Mouse (Mus musculus) adrenal gland, adult 2 months (tissue): ENCODE results near the gene Xrcc3. TPM values are rescaled to one million over a fixed set of nuclear protein-coding genes. Genes with fewer than 3 reads are reported as not detected.

Experiments used
- DNase-seq: peaks from one replicate; pipeline ENCODE4 v3.0.0; 2021
- polyA plus RNA-seq: library from polyadenylated mRNA; depleted of rRNA; stranded (reverse); fragments of >200 nt; gene quantifications from 2 replicates; pipeline ENCODE4 v1.2.3, GENCODE M21; 2012
- total RNA-seq, 2 experiments: library from RNA; stranded (reverse); gene quantifications; 2 replicates each; pipeline ENCODE4 v1.2.3; 2021

The Xrcc3 gene
- total and polyA plus RNA-seq, 3 experiments, result 8.8 to 22.5 (median 17.8) TPM

DNA sequence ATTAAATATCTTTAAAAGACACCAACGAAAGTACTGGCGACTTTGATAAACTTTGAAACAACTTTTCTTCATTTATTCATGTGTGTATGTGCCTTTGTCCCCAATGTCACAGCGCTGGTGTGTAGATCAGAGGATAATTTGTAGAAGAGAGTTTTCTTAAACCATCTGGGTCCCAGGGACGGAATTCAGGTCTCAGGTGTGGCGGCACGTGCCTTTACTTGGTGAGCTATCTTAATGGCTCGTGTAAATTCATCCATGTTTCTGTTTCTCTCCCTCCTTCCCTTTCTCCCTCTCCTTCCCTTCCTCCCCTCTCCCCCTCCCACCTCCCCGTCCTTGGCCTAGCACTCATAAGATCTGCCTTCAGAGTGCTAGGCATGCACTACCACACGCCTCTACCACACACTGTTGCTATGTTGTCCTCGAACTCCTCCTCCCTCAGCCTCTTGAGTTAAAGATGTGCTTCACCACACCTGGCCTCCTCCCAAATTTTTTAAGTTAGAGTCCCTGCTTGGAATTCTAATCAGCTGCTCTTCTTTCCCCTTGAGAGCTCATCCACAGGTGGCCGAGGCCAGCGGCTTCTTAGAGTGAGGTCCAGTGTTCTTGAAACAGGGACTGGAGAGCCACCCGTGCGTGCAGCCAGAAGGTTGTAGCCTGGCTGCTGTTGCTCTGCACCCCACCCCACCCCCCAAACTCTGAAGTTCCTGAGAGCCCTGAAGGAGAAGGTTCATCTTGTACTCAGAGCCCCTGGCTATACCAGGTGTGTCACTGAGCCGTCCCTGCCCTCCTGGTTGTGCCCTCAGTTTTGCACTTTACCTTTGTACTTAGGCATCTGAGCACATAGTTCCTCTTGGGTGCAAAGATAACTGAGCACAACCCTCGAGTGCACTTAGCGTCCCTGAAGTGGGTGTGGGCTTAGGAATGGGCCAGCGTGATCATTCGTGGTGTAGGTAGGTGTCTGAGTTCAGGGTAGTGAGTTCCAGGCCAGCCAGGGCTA, 1.4 kb upstream of the Xrcc3 start:
- peak; percentile 52 for DNase-seq

DNA sequence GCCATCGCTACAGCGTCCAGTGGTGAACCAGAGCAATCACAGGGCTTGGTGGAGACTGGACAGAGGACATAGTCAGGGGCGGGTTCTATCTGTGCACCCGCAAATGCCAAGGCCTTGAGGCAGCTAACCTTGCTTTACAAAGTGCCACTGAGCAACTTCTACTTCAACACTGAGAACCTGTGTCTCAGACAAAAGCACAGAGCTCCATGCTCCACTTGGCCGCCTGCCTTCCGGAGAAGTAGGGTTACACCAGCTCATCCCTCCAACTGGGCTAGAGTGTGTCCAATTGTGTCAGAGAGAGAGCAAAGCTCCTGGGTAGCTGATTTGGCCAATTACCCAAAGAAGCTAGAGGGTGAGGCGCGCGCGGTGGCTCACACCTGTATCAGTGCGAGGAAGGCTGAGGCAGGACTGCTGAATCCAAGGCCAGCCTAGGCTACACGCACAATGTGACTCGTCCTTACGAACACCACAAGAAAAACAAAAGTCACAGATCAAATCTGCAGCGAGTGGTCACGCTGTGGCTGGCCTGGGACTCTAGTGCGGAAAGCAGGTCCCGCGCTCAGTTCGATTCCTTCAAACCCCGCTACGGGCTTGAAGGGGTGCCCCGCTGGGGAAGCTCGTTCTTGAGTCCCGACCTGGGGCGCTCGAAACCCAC, 435 bp downstream of the Xrcc3 start:
- DNase-seq, result peak; percentile 79

DNA sequence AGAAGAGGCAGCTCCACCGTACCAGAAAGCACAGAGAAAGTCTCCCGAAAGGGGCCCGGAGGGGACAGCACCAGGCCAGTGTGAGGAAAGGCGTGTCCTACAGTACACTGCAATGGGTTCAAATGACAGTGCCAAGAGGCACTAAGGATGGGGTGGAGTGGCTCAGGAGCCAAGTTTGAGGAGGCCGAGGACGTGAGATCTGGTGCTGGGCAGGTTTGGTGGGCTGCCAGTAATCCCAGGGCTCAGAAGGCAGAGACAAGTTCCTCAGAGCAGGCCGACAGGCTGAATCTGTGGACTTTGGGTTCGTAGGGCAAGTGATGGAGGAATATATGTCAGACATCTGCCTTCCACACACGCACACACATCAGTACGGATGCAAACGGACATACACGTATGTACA, 1.1 kb downstream of the Xrcc3 start:
- DNase-seq, result peak; percentile 48

DNA sequence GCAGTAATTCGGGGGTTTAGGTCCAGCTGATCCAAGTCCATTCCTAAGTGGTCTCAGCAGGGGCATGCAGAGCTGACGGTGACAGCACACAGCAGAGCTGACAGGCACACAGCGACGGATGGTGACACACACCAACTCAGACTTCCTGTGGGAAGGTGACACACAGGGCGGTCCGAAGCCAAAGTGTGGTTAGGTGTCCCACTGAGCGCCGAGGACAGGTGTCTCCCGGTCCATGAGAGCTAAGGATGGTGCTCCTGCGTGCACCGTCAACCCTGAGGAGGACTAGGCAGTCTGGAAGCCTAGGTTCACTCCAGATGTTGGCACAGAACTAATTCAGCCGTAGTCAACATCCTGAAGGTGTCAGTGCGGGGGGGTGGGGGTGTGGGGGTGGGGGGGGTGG, 1.6 kb downstream of the Xrcc3 start:
- no peak for DNase-seq

DNA sequence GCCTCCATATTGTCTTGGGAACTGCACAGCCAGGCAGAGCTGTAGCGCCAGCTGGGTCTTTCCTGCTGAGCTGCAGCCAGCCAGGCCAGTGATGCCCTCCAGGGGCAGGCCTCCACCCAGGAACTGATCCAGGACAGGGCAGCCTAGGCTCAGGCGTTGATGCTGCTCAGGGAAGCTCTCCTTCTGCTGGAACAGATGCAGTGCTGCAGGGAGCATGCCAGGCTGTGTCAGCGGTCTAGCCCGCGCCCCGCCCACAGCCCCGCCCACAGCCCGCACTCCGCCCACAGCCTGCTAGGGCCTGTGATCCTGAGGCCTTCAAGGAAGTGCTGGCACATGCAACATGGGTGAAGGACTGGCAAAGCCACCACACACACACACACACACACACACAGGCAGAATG, 3.9 kb downstream of the Xrcc3 start:
- DNase-seq, result peak; percentile 89

DNA sequence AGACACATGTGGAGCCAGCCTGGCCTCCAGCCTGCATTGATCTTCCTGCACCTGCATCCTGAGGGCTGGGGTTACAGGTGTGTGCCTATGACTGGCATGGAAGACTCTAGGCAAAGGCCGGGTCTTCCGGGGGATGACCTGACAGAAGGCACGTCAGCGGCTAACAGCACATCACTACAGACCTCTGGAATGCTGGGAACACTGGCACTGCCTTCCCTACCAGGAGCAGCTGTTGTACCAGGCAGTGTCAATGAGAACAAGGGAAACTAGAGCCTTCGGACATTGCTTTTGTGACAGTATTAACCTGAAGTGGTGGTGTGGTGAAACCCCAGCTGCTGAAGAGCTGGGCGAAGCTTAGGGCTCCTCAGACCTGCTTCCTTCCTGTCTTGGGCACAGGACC, 4.9 kb downstream of the Xrcc3 start:
- DNase-seq, result no peak

DNA sequence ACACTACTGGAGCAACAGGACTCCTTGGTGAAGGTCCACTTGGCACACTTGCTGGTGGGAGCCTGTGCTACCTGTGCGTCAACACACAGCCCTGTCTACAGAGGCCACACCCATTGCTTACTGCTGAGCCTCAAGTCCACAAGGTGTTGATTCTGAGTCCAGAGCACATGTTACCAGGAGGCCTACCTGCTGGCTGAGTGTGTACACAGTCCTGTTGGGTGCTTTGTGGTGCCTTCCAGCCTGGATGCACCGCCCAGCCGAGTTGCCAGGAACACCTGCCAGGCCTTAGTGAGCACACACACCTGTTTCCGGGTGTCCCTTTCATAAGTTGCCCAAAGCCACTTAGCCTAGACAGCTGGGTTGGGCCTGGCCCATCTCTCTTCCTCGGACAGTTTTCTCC, 10.1 kb downstream of the Xrcc3 start:
- no peak for DNase-seq

DNA sequence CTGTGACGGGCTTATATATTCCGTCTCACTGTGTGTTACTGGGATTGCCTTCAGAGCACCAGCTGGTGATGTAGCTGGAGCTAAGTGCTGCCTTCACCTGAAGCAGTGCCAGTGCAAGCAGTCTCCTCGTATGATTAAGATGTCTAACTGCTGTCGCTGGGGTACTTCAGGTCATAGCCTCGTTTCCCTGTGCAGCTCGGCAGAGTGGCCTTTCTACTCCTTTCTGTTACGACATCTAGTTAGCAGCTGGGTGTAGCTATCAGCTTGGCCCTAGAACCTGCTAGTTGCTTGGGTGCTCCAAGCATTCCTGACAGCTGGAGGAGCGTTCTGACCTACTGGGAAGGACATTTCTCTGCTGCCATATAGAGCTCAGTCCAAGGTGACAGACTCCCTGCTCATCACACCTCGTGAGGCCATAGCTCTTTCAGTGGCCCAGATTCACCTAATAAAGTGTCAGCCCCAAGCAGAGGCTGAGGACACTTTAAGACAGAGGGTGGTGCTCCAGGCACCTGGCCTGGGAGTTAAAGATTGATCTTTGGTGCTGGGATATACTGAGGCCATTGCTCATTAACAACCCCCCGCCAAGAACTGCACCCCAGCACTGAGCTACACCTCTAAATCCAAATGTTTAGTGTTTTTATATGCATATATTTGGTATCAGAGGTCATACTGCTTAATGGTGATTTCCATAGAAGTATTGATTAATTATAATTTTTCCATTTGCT, 13.1 kb downstream of the Xrcc3 start:
- no peak for DNase-seq

DNA sequence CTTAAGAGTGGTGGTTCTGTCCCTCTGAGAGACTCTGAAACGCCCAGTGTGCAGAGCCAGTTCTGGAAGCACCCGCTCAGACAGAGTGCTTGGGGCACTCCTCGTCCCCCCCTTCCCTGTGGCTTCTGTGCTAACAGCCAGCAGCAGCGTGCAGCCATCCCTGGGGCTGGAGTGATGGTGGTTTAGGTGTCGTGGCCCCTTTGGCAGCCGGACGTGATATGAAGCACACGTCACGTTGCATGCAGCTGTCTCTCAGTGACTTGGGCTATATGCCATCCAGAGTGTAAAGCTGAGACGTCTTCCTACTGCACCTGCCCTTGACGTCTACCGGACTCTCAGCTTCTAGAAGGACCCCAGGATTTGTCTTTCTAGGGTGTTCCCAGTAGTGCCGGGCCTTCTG, 15.2 kb downstream of the Xrcc3 start:
- no peak for DNase-seq

DNA sequence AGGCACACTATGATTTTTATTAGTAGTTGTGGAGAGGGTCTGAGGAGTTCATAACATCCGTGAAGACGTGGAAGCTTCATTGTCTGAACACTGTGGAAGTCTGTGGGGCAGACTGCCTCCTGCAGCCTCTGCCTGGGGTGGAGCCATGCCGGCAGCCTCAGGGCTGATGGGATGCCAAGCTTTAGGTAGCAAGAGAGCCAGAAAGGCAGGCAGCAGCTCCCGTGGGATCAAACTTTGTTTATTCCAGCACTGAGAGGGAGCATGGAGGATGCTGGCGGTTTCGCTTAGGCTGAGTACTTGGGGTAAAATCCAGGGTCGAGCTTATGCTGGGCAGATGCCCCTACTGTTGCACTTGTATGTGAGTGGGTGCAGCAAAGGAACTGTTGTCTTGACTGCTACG, 16.4 kb downstream of the Xrcc3 start:
- no peak for DNase-seq

DNA sequence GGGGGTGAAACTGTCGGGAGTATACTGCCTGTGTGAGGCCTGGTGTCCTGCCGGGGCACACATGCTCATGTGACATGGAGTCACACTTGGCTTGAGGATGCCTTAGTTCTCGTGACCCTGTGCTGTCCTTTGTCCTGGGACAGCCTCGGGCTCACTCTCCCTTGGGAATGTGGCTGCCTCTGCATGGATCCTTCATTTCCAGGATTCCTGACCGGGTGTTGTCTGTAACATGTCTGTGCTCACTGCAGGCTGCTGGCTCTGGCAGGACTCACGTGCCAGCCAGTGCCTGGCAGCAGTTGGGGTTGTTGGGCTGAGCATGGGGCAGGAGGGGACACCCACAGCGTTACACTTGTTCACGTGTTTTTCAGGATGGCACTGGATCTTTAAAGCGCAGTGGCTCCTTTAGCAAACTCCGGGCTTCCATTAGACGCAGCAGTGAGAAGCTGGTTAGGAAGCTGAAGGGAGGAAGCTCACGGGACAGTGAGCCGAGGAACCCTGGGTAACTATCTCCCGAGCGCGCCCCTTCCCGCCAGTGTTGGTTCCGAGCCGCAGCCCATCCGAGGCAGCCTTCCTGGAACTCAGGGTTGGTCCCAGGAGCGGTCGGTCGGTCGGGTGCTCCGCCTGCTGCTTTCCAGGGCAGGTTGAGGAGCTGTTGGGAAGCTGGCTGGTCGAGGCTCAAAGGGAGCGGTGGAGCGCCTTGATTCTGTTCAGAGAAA, 18.3 kb downstream of the Xrcc3 start:
- no peak for DNase-seq

DNA sequence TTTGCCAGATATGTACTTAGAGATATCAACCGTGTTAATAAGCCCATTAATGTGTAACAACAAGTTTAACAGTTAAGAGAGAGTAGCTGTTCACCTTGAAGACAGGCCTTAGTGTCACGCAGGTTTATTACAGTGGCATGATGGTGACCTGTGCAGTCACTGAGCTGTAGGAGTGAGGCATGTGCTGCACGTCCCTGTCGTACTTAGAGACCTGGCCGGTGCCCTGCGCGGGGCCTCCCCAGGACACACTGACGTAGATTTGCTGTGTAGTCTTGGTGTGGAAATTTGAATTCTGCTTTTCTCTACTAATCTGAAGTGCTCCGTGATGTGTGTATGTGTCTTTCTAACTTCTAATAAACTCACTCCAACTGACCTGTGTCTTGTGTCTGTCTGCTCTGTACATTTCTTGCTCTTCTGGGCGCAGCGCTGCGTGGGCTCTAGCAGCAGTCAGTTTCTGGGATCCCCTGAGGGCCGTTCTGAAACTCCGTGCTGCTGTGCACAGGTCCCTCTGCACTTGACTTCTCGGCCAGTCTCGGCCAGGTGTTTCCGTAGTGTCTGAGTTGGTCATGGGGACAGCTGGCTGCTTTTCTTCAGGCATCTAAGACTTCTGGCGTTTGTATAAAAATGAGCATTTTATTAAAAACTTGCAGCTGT, 19.0 kb downstream of the Xrcc3 start:
- no peak for DNase-seq

DNA sequence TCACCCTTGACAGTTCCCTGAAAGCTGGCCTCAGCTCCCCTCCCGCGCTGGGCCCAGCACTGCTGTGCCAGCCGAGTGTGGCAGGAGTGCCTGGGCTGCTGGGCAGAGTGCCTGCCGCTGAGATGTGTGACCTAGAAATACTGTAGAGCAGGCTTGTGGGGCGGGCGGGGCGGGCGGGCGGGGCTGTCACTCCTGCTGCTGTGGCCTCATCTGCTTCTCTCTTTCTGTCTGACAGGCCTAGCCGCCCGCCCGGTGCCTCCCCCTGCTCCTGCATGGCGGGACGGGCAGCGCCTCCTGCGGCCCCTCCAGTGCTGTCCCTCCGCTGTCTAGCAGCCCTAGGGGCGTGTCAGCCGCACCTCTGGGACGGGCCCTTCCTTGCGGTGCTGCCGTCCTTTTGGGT, 19.6 kb downstream of the Xrcc3 start:
- DNase-seq, result peak; percentile 82

DNA sequence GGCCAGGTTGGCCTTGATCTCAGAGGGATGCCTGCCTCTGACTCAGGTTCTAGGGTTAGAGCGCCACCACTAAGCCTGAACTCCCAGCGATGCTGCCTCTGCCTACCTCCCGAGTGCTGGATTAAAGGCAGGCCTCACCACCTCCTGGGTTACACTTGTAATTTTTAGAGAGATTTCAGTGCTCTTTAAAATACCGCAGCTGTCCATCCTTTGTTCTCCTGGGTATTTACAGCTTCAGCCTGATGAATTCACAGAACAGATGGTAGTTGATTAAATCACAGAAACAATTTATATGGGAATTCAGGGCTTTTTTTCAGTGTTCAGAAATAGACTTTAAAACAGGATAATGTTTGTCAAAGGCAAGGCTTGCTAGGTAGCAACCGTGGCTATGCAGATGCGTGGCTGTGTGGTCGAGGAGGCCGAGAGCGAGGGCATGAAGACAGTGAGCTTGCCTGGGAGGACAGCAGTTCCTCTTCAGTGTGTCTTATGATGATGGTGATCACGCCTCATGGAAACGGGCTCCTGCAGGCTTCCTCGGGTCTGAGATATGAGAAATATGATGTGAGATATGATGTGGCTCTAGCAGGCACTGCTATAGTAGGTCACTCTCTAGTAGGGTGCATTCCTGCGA, 22.1 kb downstream of the Xrcc3 start:
- DNase-seq, result no peak

DNA sequence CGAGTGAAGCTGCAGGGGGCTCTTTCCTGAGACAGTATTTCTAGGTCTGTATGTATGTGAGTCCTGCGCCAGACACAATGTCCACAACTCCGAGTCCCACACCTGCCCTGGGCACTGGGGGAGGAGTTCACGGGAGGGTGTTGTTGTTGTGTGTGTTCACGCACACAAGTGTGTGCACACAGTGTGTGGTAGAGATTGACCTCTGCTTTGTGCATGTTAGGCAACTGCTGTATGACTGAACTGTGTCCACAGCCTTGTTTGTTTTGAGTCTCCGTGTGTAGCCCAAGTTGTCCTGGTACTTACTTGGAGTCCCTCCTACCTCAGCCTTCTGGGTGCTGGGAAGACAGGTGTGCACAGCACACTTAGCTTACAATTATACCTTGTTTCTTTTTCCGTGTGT, 23.0 kb downstream of the Xrcc3 start:
- no peak for DNase-seq

DNA sequence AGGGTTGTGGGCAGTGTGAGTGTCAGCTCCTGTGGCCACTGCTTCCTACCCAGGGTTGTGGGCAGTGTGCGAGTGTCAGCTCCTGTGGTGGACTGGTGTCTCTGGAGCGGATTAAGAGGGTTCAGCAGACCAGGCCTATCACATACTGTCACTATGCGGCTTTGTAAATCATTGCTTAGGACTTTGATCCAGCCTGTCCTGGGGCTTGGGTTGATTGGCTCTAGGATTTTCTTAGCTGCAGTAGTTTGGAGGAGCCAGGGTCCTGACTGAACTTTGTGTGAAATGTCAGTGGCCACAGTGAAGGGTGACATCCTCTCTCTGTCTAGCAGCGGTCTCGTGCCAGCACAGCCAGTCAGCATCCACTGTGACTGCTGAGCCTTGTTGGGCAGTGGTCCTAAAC, 23.6 kb downstream of the Xrcc3 start:
- DNase-seq, result no peak

DNA sequence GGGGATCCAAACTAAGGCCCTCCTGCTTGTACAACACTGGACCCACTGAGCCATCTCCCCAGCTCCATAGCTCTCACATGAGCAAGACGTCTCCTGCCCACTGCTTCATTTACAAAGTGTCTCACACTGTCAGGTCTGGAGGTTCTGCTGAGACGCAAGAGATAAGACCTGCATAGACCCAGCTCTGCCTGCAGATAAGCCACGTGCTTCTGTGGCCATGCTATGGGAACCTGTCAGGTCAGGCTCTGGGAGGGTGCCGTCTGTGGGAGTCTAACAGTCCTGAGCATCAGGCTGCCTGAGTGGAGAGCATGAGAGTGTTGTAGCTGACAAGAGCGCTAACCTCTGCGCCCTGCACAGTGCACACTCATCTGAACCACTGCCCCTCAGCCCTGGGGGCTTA, 26.7 kb downstream of the Xrcc3 start:
- no peak for DNase-seq

DNA sequence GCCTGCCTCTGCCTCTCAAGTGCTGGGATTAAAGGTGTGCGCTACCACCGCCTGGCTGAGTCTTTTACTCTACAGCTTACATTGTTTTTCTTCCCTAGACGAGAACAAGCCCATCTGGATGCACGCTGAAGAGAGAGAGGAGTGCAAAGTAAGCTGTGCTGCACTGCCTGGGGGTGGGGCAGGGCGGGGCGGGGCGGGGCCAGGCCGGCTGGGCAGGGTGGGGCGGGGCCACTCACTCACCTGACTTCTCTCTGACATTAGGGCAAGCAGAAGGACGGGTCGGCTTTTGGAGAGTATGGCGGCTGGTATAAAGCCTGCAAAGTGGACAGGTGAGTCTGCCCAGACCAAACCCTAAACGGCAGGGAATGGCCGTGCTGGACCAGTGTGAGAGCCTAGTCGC, 28.5 kb downstream of the Xrcc3 start:
- DNase-seq, result no peak

DNA sequence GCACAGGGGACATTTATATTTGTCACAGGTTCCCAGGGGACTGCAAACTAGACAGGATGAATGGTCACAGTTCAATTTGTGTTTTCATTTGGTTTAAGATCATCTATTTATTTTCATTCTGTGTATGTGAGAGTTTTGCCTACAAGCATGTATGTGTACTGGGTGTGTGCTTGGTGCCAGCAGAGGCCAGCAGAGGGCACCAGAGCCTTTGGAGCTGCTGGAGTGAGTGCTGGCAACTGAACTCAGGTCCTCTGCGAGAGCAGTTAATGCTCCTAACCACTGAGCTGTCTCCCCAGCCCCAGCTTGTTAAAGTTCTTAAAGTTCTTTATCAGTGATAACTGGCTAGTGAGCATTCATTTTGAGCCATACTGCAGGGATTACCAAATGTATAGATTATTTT, 34.1 kb downstream of the Xrcc3 start:
- DNase-seq, result no peak

DNA sequence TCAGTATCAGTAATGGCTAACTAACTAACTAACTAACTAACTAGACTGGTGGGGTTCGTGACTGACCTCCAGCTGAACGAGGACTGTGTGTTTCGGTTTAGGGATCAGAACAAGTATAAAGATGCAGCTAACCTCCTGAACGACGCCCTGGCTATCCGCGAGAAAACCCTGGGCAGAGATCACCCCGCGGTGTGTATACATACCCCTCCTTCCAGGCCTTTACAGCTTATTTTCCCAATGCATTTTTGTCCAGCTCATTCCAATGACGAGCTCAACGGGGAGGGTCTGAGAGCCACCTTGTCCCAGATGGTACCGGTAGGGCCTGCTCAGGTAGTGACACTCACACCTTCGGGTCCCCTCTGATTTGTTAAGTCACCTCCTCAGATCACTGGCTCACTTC, 35.8 kb downstream of the Xrcc3 start:
- no peak for DNase-seq

DNA sequence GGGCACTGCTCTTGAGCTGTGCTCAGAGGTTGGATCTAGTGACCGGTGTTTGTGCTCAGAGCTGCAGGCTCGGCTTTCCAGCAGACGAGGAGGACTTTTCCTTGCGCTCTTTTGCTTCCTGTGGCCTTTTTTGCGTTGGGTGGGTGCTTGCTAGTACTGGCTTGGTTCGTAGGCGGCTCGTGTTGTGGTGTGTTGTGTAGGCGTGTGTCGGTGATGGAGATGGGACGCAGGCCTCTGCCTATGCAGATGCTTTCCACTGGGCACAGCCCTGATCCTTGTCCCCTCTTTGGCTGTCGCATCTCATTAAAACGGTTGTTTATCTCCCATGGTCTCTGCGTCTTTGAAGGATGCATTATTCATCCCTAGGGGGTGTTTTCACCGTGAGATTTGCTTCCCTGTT, 38.8 kb downstream of the Xrcc3 start:
- DNase-seq, result no peak
